ENCODE assay signal across 28 mouse cellular contexts in genomic region chr16:52498757-52499335, GRCm38 (mm10).
"Had no signal": no experiment of that assay in that cellular context is flagged by ENCODE, and none has a peak within 500 bp of the region (broad histone marks: within the 10 kb centered on the region; RNA-seq: fewer than 3 reads in every experiment).

No protein-coding gene starts in this region.

- H3K36me3 ChIP-seq: heart, embryonic 10.5 days; heart, embryonic 13.5 days; heart, embryonic 15.5 days; hindbrain, embryonic 13.5 days; hindbrain, embryonic 15.5 days; kidney, embryonic 15.5 days; limb, embryonic 10.5 days; limb, embryonic 12.5 days; liver, embryonic 13.5 days; liver, embryonic 15.5 days had no signal

- H3K9ac ChIP-seq: heart, embryonic 13.5 days; heart, embryonic 15.5 days; hindbrain, embryonic 13.5 days; hindbrain, embryonic 15.5 days; kidney, embryonic 15.5 days; limb, embryonic 12.5 days; liver, embryonic 13.5 days; liver, embryonic 15.5 days; liver, postnatal 0 days had no signal

- ATAC-seq: hindbrain, postnatal 0 days; intestine, embryonic 16.5 days; liver, postnatal 0 days had no signal

- DNase-seq: gastrocnemius, adult 2 months; gastrocnemius, postnatal 10 days; gastrocnemius, postnatal 25 days; heart, adult 18-20 months; heart, postnatal 14 days; heart, postnatal 36 days; kidney, adult 11 months; kidney, adult 2 months; kidney, adult 9 months; kidney, postnatal 14 days; kidney, postnatal 36 days; layer of hippocampus, postnatal 36 days; liver; liver, embryonic 13.5 days; liver, postnatal 0 days; lung, adult 2 months had no signal

- H3K9me3 ChIP-seq: heart, embryonic 10.5 days; heart, embryonic 13.5 days; heart, embryonic 15.5 days; hindbrain, embryonic 13.5 days; hindbrain, embryonic 15.5 days; kidney, embryonic 15.5 days; limb, embryonic 10.5 days; limb, embryonic 12.5 days; liver, embryonic 13.5 days; liver, embryonic 15.5 days had no signal

- H3K4me3 ChIP-seq: gastrocnemius, adult 2 months; heart, embryonic 10.5 days; heart, embryonic 13.5 days; heart, embryonic 15.5 days; hindbrain, embryonic 13.5 days; hindbrain, embryonic 15.5 days; kidney, embryonic 15.5 days; limb, embryonic 10.5 days; limb, embryonic 12.5 days; liver, embryonic 13.5 days; liver, embryonic 15.5 days had no signal

- H3K4me1 ChIP-seq: heart, embryonic 10.5 days; heart, embryonic 13.5 days; heart, embryonic 15.5 days; hindbrain, embryonic 13.5 days; hindbrain, embryonic 15.5 days; kidney, embryonic 15.5 days; limb, embryonic 10.5 days; limb, embryonic 12.5 days; liver, embryonic 13.5 days; liver, embryonic 15.5 days had no signal

- H3K27me3 ChIP-seq: heart, embryonic 13.5 days; heart, embryonic 15.5 days; hindbrain, embryonic 13.5 days; hindbrain, embryonic 15.5 days; kidney, embryonic 15.5 days; limb, embryonic 12.5 days; liver, embryonic 13.5 days; liver, embryonic 15.5 days had no signal

- H3K4me2 ChIP-seq: heart, embryonic 13.5 days; heart, embryonic 15.5 days; hindbrain, embryonic 13.5 days; hindbrain, embryonic 15.5 days; kidney, embryonic 15.5 days; limb, embryonic 12.5 days; liver, embryonic 11.5 days; liver, embryonic 13.5 days; liver, embryonic 15.5 days had no signal

- H3K27ac ChIP-seq: gastrocnemius, adult 2 months; heart, embryonic 10.5 days; heart, embryonic 13.5 days; heart, embryonic 15.5 days; hindbrain, embryonic 13.5 days; hindbrain, embryonic 15.5 days; hindbrain, postnatal 0 days; kidney, embryonic 15.5 days; limb, embryonic 10.5 days; limb, embryonic 12.5 days; liver, embryonic 13.5 days; liver, embryonic 15.5 days had no signal
